Mouse (Mus musculus) myocyte (in vitro differentiated cells): ENCODE results near the gene Tfr2.

Experiments used
- CEBPB ChIP-seq: IDR thresholded peaks from 2 replicates; pipeline ENCODE4 v1.6.1; 2011; ENCODE audit warnings: mild to moderate bottlenecking, moderate library complexity; ENCODE audit not compliant: poor library complexity, insufficient read depth, severe bottlenecking
- MAX ChIP-seq: IDR thresholded peaks from one replicate; pipeline ENCODE4 v1.6.1; 2011; ENCODE audit warnings: low read depth, mild to moderate bottlenecking, control low read depth
- MYOG ChIP-seq, 3 experiments: IDR thresholded peaks; one replicate each; pipeline ENCODE4 v1.6.1; 2011; ENCODE audit warnings: control low read depth in 2 of 3, low read depth in 2 of 3, mild to moderate bottlenecking in 2 of 3; ENCODE audit not compliant: insufficient read length in 2 of 3, control insufficient read depth in 1 of 3, insufficient read depth in 1 of 3
- POLR2A ChIP-seq: IDR thresholded peaks from one replicate; pipeline ENCODE4 v1.6.1; 2011; ENCODE audit warnings: low read depth, mild to moderate bottlenecking, control low read depth, moderate library complexity; ENCODE audit not compliant: insufficient read length
- REST ChIP-seq: IDR thresholded peaks from one replicate; pipeline ENCODE4 v1.6.1; 2011; ENCODE audit warnings: mild to moderate bottlenecking, control low read depth, moderate library complexity; ENCODE audit not compliant: insufficient read depth, insufficient read length
- TCF12 ChIP-seq: IDR thresholded peaks from one replicate; pipeline ENCODE4 v1.6.1; 2011; ENCODE audit warnings: mild to moderate bottlenecking, control low read depth; ENCODE audit not compliant: poor library complexity, insufficient read depth, severe bottlenecking
- USF1 ChIP-seq: IDR thresholded peaks from one replicate; pipeline ENCODE4 v1.6.1; 2011; ENCODE audit warnings: low read depth, mild to moderate bottlenecking, control low read depth, moderate library complexity

GRCm38 (mm10) chr5:137544926-137545325 is 24.7 kb upstream of the Tfr2 start:
- no peak for TF ChIP-seq POLR2A
- no peak for TF ChIP-seq CEBPB
- no peak for TF ChIP-seq MYOG (IDR thresholded peaks at IDR 0.05; ENCODE audit: control insufficient read depth in 1 of 3, insufficient read depth in 1 of 3, insufficient read length in 2 of 3, low read depth in 2 of 3)
- TF ChIP-seq MAX: no peak
- TF ChIP-seq REST: no peak
- TF ChIP-seq USF1: no peak
- TF ChIP-seq TCF12: no peak
